Mouse (Mus musculus) kidney, adult 2 months (tissue): ENCODE data around the gene Aak1.

ENCODE experiments used
- CTCF ChIP-seq: fragments of 200-500 bp; conservative IDR thresholded peaks from 2 replicates; pipeline ENCODE4 v1.5.1; 2011; ENCODE audit warnings: low read depth, mild to moderate bottlenecking, control low read depth, low read length, moderate library complexity, mixed read lengths; ENCODE audit not compliant: insufficient read depth, insufficient read length
- POLR2A ChIP-seq: fragments of 200-500 bp; IDR thresholded peaks from one replicate; pipeline ENCODE4 v1.6.1; 2011; ENCODE audit warnings: low read depth, low read length, control low read depth

DNA sequence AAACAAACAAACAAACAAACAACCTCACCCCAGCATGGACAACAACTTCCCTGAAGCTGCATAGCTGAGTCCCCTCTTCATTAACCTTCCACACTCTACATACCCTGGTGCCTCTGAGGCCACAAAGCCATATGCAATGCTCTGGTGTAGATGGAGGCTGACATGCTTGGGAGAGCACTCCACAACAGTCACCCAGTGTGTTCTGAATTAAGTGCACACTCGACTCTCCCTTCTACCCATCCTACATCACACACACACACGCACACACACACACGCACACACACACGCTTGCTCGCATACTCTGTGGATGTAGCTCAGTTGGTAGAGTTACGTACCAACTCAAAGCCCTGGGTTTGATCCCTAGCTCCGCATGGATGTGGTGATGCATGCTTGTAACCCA lies 24.9 kb upstream of the Aak1 start:
- no peak for TF ChIP-seq CTCF
- TF ChIP-seq POLR2A = no peak
